Mouse (Mus musculus) forebrain, embryonic 10.5 days (tissue): ENCODE results near the gene Ccdc169. TPM values are rescaled to one million over a fixed set of nuclear protein-coding genes. Genes with fewer than 3 reads are reported as not detected.
A peak's percentile ranks its signal among the peaks of the same experiment; 100 is the strongest.

Experiments
- DNase-seq: peaks from one replicate; pipeline ENCODE4 v3.0.0-alpha.2; 2017; ENCODE audit warnings: low spot score; ENCODE audit errors: extremely low spot score
- H3K27ac ChIP-seq: fragments of 300-500 bp; sonication (generic); 2 replicates; pipeline ENCODE4 v1.5.1; 2016; ENCODE audit warnings: mild to moderate bottlenecking
- H3K27me3 ChIP-seq: fragments of 300-500 bp; sonication (generic); 2 replicates; pipeline ENCODE4 v1.6.1; 2016; ENCODE audit warnings: mild to moderate bottlenecking; ENCODE audit not compliant: poor library complexity, severe bottlenecking
- H3K36me3 ChIP-seq: fragments of 300-500 bp; sonication (generic); replicated peaks from 2 replicates; pipeline ENCODE4 v1.6.1; 2016; ENCODE audit warnings: mild to moderate bottlenecking, moderate library complexity
- H3K4me1 ChIP-seq: fragments of 300-500 bp; sonication (generic); 2 replicates; pipeline ENCODE4 v1.6.1; 2016
- H3K4me3 ChIP-seq: fragments of 300-500 bp; sonication (generic); 2 replicates; pipeline ENCODE4 v1.5.1; 2016; ENCODE audit warnings: mild to moderate bottlenecking, moderate library complexity
- H3K9me3 ChIP-seq: fragments of 300-500 bp; sonication (generic); 2 replicates; pipeline ENCODE4 v1.6.1; 2016; ENCODE audit warnings: mild to moderate bottlenecking, moderate library complexity
- WGBS: fragments of 180-500 bp; shearing (Covaris S2); methylation state at CpG from one replicate; pipeline ENCODE4 v1.1.7; 2016; 5-methylcytosine and 5-hydroxymethylcytosine counted together
- polyA plus RNA-seq: library from polyadenylated mRNA; unstranded; fragments of >200 nt; fragmentation: Nextera tagmentation; extraction: Ambion mirVana; gene quantifications from 2 replicates; pipeline ENCODE4 v1.2.1, GENCODE M21; 2016

Gene Ccdc169
- polyA plus RNA-seq, 1 experiment from 2014 or later = not detected

DNA sequence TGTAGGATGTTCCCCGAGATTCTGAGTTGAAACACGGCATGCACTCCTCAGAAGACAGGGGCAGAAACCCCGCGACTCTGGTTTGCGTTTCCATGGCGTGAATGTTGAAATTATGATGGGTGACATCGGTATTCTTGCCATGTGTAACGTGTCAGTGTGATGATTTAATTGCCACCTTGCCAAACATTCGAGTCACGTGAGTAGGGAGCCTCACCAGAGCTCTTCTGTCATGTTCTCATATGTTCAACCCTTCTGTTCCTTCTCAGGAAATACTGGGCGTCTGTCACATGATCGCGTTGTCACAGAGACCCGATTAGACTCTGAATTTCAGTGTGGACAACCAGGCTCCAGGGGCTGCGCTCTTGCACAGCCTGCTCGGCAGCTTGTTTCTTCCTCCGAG lies 31.1 kb upstream of the Ccdc169 start:
- H3K27me3 ChIP-seq = no peaks in the 10 kb centered on the region
- no peaks in the 10 kb centered on the region for H3K4me1 ChIP-seq
- DNase-seq = no peak
- H3K27ac ChIP-seq = no peak overlapping the region
- H3K9me3 ChIP-seq = no peaks in the 10 kb centered on the region
- no peak overlapping the region for H3K4me3 ChIP-seq
- H3K36me3 ChIP-seq = no peaks in the 10 kb centered on the region
- 94% methylated on average over 17 of the region's 17 CpGs for WGBS

DNA sequence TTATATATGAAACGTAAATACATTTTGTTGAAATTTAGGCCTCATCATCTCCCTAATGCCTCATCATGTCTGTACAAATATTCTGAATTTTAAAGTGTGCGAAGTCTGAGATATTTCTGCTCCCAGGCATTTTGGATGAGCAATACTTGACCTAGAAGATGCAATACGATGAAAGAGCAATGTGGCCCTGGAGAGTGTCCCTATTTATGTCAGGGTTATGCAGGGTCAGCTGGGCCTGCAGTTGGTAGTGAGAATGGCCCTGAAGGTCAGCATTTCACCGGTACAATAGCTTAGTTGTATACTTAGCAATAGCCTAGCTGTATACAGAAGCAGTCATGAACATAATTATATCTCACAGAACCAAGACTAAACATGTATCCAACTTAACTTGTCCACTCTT lies 28.0 kb upstream of the Ccdc169 start:
- no peak for DNase-seq
- Histone ChIP-seq H3K4me3 (no peak overlapping the region), H3K27me3 (no peaks in the 10 kb centered on the region), H3K36me3 (no peaks in the 10 kb centered on the region), H3K27ac (no peak overlapping the region), H3K9me3 (no peaks in the 10 kb centered on the region), H3K4me1 (peaks cover 18% of the 10 kb centered on the region)
- 87% methylated on average over 4 of the region's 4 CpGs for WGBS

DNA sequence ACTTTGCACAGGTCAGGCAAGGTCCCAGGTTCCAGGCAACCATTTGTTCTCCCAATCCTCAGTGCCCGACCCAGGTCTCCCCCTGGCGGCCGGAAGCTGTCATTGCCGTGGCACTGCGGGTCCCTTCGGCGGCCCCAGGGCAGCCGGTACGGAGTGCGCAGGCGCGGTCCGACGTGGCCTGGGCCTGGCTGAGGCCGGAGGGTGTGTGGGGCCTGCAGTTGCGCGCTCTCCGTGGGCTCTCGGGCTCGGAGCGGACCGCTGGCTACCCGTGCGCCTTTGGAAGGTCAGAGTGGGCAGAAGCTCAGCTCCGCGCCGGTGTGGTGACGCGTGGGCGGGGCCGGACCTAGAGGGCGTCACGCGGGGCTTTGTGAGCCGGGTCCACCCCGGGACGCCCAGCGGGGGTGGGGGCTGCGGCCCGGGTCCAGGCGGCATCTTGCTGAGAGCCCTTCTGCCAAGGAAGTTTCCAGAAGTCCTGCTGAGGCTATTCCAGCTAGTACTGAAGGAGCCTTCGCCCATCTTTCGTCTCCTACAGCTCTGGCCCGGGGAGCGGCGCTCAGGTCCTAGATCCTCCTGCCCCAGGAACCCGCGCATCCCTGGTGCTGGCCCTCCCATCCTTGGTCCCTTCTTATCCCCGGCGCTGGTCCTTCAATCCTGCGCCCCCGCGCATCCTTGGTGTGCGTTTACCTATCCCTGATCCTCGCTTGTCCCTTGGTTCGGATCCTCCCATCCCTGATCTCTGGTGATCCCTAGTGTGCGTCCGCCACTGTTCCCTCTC lies 25.0 kb upstream of the Ccdc169 start, which contains the start of gene Spg20:
Gene Spg20, plus strand, starts transcription at position 174 of the 775 bp plus-strand sequence.
- Histone ChIP-seq H3K4me1 (peaks cover 25% of the 10 kb centered on the region), H3K27ac (peak within 1 kb of the TSS; percentile 95), H3K4me3 (peak within 1 kb of the TSS; percentile 62), H3K27me3 (no peaks in the 10 kb centered on the region), H3K36me3 (peaks cover 8% of the 10 kb centered on the region), H3K9me3 (peaks cover 3% of the 10 kb centered on the region; the same call in 1 of the 2 replicates)
- under 1% methylated on average over 58 of the region's 58 CpGs for WGBS
- DNase-seq = peak; percentile 94

DNA sequence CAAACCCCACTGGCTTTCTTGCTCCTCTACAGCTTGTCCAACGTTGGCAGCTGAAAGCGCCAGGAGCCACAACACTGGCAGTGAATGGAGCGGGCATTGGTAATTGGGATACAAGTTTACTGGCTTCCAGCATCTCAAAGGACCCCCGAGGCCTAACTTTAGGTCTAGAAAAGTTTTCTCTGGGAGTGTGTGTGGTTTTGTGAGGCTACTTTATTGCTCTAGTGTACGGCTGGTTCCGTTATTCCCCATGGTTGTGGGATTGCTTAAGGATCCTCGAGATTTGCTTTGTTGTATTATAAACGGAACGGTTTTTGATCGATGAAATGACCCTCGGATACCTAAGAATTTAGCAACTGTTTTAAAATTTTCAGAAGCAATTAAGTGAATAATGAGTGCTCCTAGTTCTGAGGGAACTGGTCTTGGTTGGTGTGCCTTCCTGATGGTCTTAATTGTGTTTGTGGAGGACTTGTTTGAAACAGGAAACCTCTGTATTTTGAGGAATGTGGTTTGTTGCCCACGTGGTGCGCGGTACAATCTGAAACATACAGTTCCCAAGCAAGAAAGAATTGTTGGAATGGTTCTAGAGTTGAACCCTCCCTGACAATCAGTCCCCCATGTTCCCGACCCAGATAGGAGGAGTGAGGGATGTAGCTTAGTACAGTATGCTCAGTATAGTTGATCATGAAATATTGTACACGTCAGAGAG lies 24.3 kb upstream of the Ccdc169 start:
- Histone ChIP-seq H3K4me3 (peak overlapping the region; percentile 62), H3K4me1 (peaks cover 25% of the 10 kb centered on the region), H3K9me3 (peaks cover 5% of the 10 kb centered on the region; the same call in 1 of the 2 replicates), H3K36me3 (peaks cover 16% of the 10 kb centered on the region), H3K27ac (peak overlapping the region; percentile 95), H3K27me3 (no peaks in the 10 kb centered on the region)
- DNase-seq = no peak
- WGBS = 57% methylated on average over 16 of the region's 16 CpGs

DNA sequence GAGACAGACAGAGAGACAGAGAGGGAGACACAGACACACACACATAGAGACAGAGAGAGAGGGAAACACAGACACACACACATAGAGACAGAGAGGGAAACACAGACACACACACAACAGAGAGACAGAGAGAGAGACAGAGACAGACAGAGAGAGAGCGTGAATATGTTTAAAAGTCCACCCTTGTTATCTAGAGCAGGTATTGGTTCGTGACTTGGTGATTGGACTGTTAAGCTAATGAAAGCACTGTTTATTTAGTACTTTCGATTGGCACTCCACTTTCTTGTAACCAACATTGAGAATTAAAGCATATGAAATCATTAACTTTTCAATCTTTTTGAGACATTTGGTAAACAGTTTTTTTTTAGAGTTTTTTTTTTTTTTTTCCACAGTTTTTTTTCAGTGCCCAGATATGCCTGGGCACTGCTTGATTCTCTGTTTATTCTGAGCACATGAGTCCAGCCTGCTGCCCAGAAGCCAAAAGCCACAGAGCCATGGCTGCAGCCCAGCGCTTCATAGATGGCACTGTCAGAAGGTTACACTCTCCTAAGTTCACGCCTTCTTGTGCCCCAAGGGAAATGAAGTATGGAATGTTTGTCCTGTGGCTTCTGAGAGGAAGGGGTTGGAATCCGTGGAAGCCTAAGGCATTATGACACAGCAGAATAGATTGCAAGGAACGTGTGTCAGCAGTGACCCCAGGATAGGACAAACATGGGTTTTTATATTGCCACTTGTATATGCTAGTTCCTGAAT lies 22.6 kb upstream of the Ccdc169 start:
- Histone ChIP-seq H3K9me3 (peaks cover 5% of the 10 kb centered on the region; the same call in 1 of the 2 replicates), H3K36me3 (peaks cover 32% of the 10 kb centered on the region), H3K4me1 (peaks cover 25% of the 10 kb centered on the region), H3K4me3 (no peak overlapping the region), H3K27me3 (no peaks in the 10 kb centered on the region), H3K27ac (no peak overlapping the region)
- no peak for DNase-seq
- 73% methylated on average over 7 of the region's 7 CpGs for WGBS

DNA sequence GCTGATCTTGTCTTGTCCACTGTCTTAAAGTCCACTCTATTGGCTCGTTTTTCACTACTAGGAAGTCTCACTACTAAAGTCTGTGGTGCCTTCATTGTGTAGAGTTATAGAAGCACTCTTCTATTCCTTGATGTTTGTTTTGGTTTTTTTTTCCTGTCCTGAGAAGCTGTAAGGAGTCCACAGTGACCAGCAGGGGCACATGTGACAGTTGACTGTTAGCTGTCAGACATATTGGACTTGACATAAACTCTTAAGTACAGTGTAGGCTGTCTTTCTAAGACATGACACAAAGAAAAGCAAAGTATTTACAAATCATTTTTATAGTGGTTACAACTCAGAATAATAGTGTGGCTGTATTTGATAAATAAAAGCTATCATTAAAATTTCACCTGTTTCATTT lies 22.1 kb upstream of the Ccdc169 start:
- no peak for DNase-seq
- Histone ChIP-seq H3K27ac (no peak overlapping the region), H3K27me3 (no peaks in the 10 kb centered on the region), H3K36me3 (peaks cover 38% of the 10 kb centered on the region), H3K9me3 (peaks cover 5% of the 10 kb centered on the region; the same call in 1 of the 2 replicates), H3K4me3 (no peak overlapping the region), H3K4me1 (peaks cover 25% of the 10 kb centered on the region)
- 73% methylated on average over 1 of the region's 1 CpGs for WGBS

DNA sequence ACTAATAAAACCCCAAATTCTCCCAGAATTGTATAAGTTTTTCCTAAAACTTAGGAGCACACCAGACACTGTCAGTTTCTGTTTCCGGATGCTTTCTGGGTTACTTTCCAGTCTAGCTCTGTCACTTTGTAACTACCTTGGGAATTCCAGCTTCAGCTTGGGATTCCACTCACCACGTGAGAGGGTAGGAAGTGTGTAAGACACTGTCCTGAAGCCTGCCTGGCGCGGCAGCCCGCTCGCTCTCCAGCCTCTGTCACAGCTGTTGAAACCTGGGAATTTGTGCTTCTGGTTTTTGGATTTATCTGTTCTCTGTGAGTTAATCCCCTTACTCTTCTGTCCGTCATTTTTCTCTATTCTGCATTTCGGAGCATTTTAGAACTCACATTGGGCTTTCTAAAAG lies 21.1 kb upstream of the Ccdc169 start:
- WGBS = 89% methylated on average over 8 of the region's 8 CpGs
- Histone ChIP-seq H3K9me3 (peaks cover 5% of the 10 kb centered on the region; the same call in 1 of the 2 replicates), H3K27me3 (no peaks in the 10 kb centered on the region), H3K27ac (no peak overlapping the region), H3K4me3 (no peak overlapping the region), H3K36me3 (peaks cover 47% of the 10 kb centered on the region), H3K4me1 (peaks cover 25% of the 10 kb centered on the region)
- no peak for DNase-seq

DNA sequence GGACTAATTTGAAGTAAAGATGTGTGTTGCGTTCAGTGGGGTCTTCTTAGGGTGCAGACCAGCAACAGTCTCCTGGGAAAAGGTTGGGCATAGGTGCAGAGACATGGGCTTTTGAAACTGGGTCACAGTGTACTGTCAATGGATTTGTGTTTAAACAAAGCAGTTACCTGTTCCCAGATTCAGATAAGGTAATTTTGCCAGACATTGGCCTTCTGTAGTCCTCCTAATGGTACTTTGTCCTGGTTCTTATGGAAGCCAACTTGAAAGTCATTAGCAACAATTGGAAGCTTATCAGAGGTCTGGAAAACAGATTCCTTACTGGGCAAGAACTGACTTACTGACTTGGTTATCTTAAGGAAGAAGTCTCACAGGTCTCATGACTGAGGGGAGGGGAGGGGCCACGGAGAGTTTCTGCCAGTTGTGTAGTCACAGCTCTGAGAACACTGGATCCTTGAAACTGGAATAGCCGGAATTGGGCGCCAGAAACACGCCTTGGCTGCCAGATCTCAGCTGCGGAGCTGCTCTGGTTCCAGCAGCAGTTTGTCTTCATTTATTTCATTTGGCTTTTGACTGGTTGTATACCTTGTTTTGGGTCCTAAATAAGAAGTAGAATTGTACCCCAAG lies 17.8 kb upstream of the Ccdc169 start:
- no peak overlapping the region for H3K27ac ChIP-seq
- no peak for DNase-seq
- H3K27me3 ChIP-seq = no peaks in the 10 kb centered on the region
- H3K9me3 ChIP-seq = peaks cover 5% of the 10 kb centered on the region; the same call in 1 of the 2 replicates
- 93% methylated on average over 6 of the region's 6 CpGs for WGBS
- H3K4me1 ChIP-seq = peaks cover 5% of the 10 kb centered on the region; the same call in 1 of the 2 replicates
- H3K4me3 ChIP-seq = no peak overlapping the region
- peaks cover 81% of the 10 kb centered on the region for H3K36me3 ChIP-seq

DNA sequence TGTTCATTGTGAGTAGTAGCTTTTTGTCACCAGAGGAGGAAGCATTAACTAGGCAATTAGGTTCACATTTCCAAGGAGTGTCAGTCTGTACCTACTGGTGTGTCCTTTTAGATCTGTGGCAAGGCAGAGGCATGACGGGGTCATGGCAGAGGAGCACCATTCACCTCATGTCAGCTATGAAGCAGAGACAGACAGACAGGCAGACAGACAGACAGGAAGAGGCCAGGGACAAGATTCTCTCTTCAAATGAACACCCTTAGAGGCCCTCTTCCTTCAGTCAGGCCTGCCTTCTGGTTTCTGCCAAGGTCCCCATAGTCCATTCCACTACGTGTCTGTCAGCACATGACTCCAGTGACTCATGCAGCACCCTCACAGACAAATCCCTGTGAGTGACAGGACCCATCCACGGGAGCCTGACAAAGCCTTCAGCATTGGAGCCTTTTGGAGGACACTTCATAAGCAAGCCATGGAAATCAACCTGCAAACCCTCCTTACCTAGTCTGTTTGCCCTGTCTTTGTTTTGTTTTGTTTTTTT lies 14.7 kb upstream of the Ccdc169 start:
- no peaks in the 10 kb centered on the region for H3K9me3 ChIP-seq
- no peaks in the 10 kb centered on the region for H3K27me3 ChIP-seq
- WGBS = 86% methylated on average over 3 of the region's 3 CpGs
- no peak overlapping the region for H3K4me3 ChIP-seq
- no peak overlapping the region for H3K27ac ChIP-seq
- peaks cover 98% of the 10 kb centered on the region for H3K36me3 ChIP-seq
- H3K4me1 ChIP-seq = no peaks in the 10 kb centered on the region
- DNase-seq = no peak

DNA sequence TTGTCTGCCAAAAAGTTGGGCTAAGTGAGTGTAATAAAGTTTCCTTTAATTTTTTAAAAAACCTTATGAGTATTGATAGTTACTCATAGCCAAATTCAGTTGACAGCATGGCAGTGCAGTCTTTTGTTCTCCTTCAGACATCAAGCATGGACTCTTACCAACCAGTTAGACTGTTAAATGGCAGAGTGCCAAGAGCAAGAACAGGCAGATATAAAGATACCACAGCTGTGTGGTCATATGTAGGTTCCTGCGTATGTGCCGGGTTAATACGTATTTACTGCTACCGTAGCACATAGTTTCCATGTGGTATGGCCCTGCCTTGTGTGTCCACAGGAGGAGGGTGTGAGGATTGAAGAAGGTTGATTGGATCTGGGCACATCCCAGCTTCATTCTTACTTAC lies 14.1 kb upstream of the Ccdc169 start:
- Histone ChIP-seq H3K27me3 (no peaks in the 10 kb centered on the region), H3K27ac (no peak overlapping the region), H3K4me1 (no peaks in the 10 kb centered on the region), H3K36me3 (peaks cover 98% of the 10 kb centered on the region), H3K4me3 (no peak overlapping the region), H3K9me3 (no peaks in the 10 kb centered on the region)
- DNase-seq = no peak
- 95% methylated on average over 4 of the region's 4 CpGs for WGBS

DNA sequence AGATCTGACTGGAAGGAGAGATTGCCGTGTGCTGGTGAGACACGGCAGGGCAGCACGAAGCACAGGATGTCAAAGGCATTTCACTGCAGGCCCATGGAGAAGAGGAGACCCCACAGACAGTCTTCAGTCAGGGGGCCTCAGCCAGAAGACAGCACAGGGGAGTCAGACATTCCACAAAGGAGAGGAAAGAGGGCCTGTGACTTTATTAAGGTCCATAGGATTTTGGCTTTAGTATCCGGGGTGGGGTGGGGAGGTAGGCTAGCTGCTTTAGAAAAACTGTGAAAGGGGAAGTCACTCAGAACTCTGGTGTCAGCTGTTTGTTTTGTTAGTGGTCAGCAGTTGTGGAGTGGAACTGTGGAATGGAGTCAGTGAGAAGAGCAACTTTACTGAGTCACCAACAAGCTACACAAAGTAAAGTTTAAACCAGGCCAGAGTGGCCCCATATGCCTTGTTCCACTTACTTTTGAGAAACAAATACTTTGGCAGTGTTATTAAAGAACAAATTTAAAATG lies 7.9 kb upstream of the Ccdc169 start:
- no peaks in the 10 kb centered on the region for H3K4me1 ChIP-seq
- peaks cover 99% of the 10 kb centered on the region for H3K36me3 ChIP-seq
- WGBS = 95% methylated on average over 4 of the region's 4 CpGs

More for the DNA sequence above, 7.9 kb upstream of the Ccdc169 start:
- H3K4me3 ChIP-seq = no peak overlapping the region
- H3K27me3 ChIP-seq = no peaks in the 10 kb centered on the region
- no peaks in the 10 kb centered on the region for H3K9me3 ChIP-seq
- no peak overlapping the region for H3K27ac ChIP-seq
- DNase-seq = no peak
